Mouse (Mus musculus) stomach, postnatal 0 days (tissue): ENCODE measurements around the gene Slc9a2.

Experiments used
- CTCF ChIP-seq: IDR thresholded peaks from 2 replicates; pipeline ENCODE4 v1.5.1; 2016; ENCODE audit warnings: antibody characterized with exemption, low read depth, mild to moderate bottlenecking, moderate library complexity
- EP300 ChIP-seq: optimal IDR thresholded peaks from 2 replicates; pipeline ENCODE3; 2016; ENCODE audit warnings: antibody characterized with exemption

DNA sequence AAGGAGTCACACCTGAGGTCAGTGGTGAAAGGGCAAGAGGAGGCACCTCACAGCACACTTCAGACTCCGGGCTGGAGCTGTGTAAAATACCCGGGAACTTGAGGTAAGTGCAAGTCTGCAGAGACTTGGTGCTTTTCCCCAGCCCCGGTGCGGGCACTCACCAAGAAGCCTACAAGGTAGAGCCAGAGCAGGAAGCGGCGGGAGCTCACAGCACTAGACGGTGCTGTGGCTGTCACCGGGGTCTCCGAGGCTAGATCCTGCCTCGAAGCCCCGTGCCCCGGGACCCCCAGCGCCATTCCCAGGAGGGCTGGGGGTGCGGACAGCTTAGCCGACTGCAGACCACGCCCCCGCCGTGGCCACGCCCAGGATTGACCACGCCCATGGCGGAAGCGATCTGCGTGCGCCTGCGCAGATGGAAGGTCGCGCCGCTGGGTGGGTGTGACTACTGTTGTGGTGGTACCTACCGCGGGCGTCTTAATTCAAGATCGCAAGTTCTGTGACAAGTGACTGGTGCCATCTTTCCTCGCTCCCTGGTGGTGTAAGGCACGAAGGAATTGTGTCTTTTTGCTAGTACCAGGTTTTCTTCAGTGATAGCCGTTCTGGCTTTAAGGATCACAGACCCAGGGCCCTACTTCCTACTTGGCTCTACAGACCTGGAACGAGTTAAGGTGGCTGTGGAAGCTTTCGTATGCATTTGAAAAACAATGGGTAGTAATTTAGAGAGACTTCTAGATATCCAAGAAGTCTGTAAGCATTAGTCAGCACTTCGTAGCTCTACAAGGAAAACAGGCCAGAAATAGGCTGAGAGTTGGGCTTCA is 110.2 kb downstream of the Slc9a2 start, which contains the start of gene Mfsd9:
- TF ChIP-seq CTCF (no peak), EP300 (no peak)
